Mouse (Mus musculus) heart, postnatal 10 days (tissue): ENCODE results near the gene Zcchc8. TPM values are rescaled to one million over a fixed set of nuclear protein-coding genes. Genes with fewer than 3 reads are reported as not detected.

Source experiments
- DNase-seq, 2 experiments: peaks; one replicate each; pipeline ENCODE4 v3.0.0; 2021
- intact Hi-C: fragments of 180-260 bp; cut with DNase I; formaldehyde crosslinking; loops from one replicate; pipeline ENCODE4 v1.15.1; 2025
- total RNA-seq, 2 experiments: library from RNA; stranded (reverse); gene quantifications; 2 replicates each; pipeline ENCODE4 v1.2.3; 2021

The Zcchc8 gene
- total RNA-seq, 2 experiments from 2014 or later, result 39.4 to 49.5 TPM

- DNase-seq, result no peak
- intact Hi-C loops, result loop anchor here (2.0 kb wide), 1 partner anchor 27 kb away; no protein-coding TSS in a partner anchor
Measured at GRCm38 (mm10) chr5:123653287-123653801, 67.6 kb downstream of the Zcchc8 start.

- intact Hi-C loops, result no loop called here
- no peak for DNase-seq
Measured at GRCm38 (mm10) chr5:123650825-123651224, 70.1 kb downstream of the Zcchc8 start.

Other genes starting within 250 kb of the Zcchc8 start
- not detected for gene Lrrc43, start 231.8 kb downstream of the Zcchc8 start, total RNA-seq
- gene Il31, start 231.6 kb downstream of the Zcchc8 start, total RNA-seq, result not detected
- gene B3gnt4, start 210.6 kb downstream of the Zcchc8 start, total RNA-seq, result not detected
- 10 to 100 TPM; 54.5 to 59.1 TPM for gene Diablo, start 196.9 kb downstream of the Zcchc8 start, total RNA-seq
- not detected for gene Gm49027, start 195.6 kb downstream of the Zcchc8 start, total RNA-seq
- 10 to 100 TPM; 34.6 to 34.8 TPM for gene Vps33a, start 148.1 kb downstream of the Zcchc8 start, total RNA-seq
- 100 to 1,000 TPM; 135 to 144 TPM for gene Clip1, start 36.5 kb downstream of the Zcchc8 start, total RNA-seq
- gene Rsrc2, start 28.3 kb upstream of the Zcchc8 start, total RNA-seq, result 10 to 100 TPM; 54.1 to 55.8 TPM
- 10 to 100 TPM in 1 of 2 experiments, 1 to 10 TPM in 1; 6.9 to 10.3 TPM for gene Kntc1, start 28.6 kb upstream of the Zcchc8 start, total RNA-seq
- under 1 TPM in 1 of 2 experiments, not detected in 1; 0.17 TPM for gene Hcar2, start 144.4 kb upstream of the Zcchc8 start, total RNA-seq
- under 1 TPM; 0.69 to 0.77 TPM for gene Hcar1, start 158.9 kb upstream of the Zcchc8 start, total RNA-seq
- 10 to 100 TPM; 53.4 to 54.2 TPM for gene Denr, start 186.1 kb upstream of the Zcchc8 start, total RNA-seq
- gene Gm43518, start 206.3 kb upstream of the Zcchc8 start, total RNA-seq, result under 1 TPM in 1 of 2 experiments, not detected in 1; 0.89 TPM
- gene Ccdc62, start 209.6 kb upstream of the Zcchc8 start, total RNA-seq, result 1 to 10 TPM; 2.2 to 3.1 TPM